Mouse (Mus musculus): ENCODE data around the gene Atp5c1.

DNA sequence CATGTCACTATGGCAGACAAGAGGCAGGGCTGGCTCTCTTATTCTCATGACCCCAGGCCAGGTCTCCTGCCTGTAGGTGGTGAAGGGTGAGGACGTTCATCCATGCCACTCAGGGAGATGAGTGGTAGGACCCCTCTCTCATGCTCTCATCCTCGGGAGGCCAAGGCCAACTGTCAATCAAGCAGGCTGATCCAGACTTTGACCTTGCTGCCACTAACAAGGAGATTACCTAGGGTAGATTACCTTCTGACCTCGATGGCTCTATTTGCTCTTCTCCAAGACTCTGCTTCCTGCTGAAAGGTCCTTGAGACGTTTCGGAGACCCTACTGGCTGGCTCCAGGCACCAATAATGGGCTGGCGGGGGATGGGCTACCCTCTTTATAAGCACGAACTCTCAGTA, 5.8 kb downstream of the Atp5c1 start:
- TF ChIP-seq CTCF (IDR thresholded peaks at IDR 0.05; ENCODE audit: borderline replicate concordance, extremely low read depth, insufficient read depth, insufficient read length) = no peak
- no peak for TF ChIP-seq POLR2A (IDR thresholded peaks at IDR 0.05; ENCODE audit: borderline replicate concordance, extremely low read depth, insufficient read depth, insufficient read length, poor library complexity, severe bottlenecking)
